Comparison of ENCODE assay signal across 8 mouse cellular contexts in genomic region chr10:41893433-41894411, GRCm38 (mm10).
DNase-seq lines count a peak whose midpoint lies in the region; ATAC-seq and TF ChIP-seq lines count a peak whose summit lies in the region.

No protein-coding gene starts in this region.

- H3K27ac ChIP-seq in hindbrain, embryonic 16.5 days (ENCODE audit: low read depth, low read length): 0 out of 2 replicates have a peak overlapping the region, but pooled peaks have one; percentile 12
- H3K27ac ChIP-seq in hindbrain, embryonic 10.5 days: no peak overlapping the region
- peak overlapping the region; percentile 71 for H3K27ac ChIP-seq in embryonic facial prominence, embryonic 13.5 days
- no peak overlapping the region for H3K27ac ChIP-seq in forebrain, embryonic 11.5 days (ENCODE audit: low read depth, low read length)

- H3K9ac ChIP-seq in hindbrain, embryonic 16.5 days (ENCODE audit: low read depth, low read length): no peak overlapping the region
- H3K9ac ChIP-seq in embryonic facial prominence, embryonic 13.5 days: no peak overlapping the region
- H3K9ac ChIP-seq in forebrain, embryonic 11.5 days (ENCODE audit: low read length): no peak overlapping the region

- H3K27me3 ChIP-seq in hindbrain, embryonic 16.5 days (replicated peaks; ENCODE audit: control insufficient read depth, insufficient read depth, low read length): no peaks in the 10 kb centered on the region
- H3K27me3 ChIP-seq in hindbrain, embryonic 10.5 days (ENCODE audit: insufficient read depth, poor library complexity, severe bottlenecking): no peaks in the 10 kb centered on the region
- H3K27me3 ChIP-seq in embryonic facial prominence, embryonic 13.5 days: no peaks in the 10 kb centered on the region
- no peaks in the 10 kb centered on the region for H3K27me3 ChIP-seq in myocyte (ENCODE audit: control insufficient read depth, insufficient read depth, insufficient read length)
- H3K27me3 ChIP-seq in forebrain, embryonic 11.5 days (ENCODE audit: control insufficient read depth, insufficient read depth, low read length): no peaks in the 10 kb centered on the region

- no peak for TF ChIP-seq POLR2A in myocyte (IDR thresholded peaks at IDR 0.05; ENCODE audit: insufficient read length, low read depth)

- H3K36me3 ChIP-seq in hindbrain, embryonic 16.5 days (ENCODE audit: control insufficient read depth, insufficient read depth, low read length): peaks cover 11% of the 10 kb centered on the region
- H3K36me3 ChIP-seq in hindbrain, embryonic 10.5 days: peaks cover 8% of the 10 kb centered on the region
- peaks cover 16% of the 10 kb centered on the region for H3K36me3 ChIP-seq in embryonic facial prominence, embryonic 13.5 days
- H3K36me3 ChIP-seq in myocyte (ENCODE audit: control insufficient read depth, insufficient read depth): peaks cover 8% of the 10 kb centered on the region
- no peaks in the 10 kb centered on the region for H3K36me3 ChIP-seq in forebrain, embryonic 11.5 days (ENCODE audit: control insufficient read depth, insufficient read depth, low read length)

- WGBS in hindbrain, embryonic 16.5 days: 50% methylated on average over 4 of the region's 4 CpGs
- WGBS in hindbrain, embryonic 10.5 days: 67% methylated on average over 4 of the region's 4 CpGs
- WGBS in embryonic facial prominence, embryonic 13.5 days: 37% methylated on average over 4 of the region's 4 CpGs
- 66% methylated on average over 4 of the region's 4 CpGs for WGBS in forebrain, embryonic 11.5 days

- peaks cover 4% of the 10 kb centered on the region for H3K79me2 ChIP-seq in myocyte (ENCODE audit: control insufficient read depth, insufficient read depth)

- H3K4me1 ChIP-seq in hindbrain, embryonic 16.5 days (ENCODE audit: control insufficient read depth, insufficient read depth, low read depth, low read length): peaks cover 17% of the 10 kb centered on the region
- peaks cover 8% of the 10 kb centered on the region; the same call in 1 of the 2 replicates for H3K4me1 ChIP-seq in hindbrain, embryonic 10.5 days (replicated peaks)
- peaks cover 12% of the 10 kb centered on the region for H3K4me1 ChIP-seq in embryonic facial prominence, embryonic 13.5 days
- no peaks in the 10 kb centered on the region for H3K4me1 ChIP-seq in forebrain, embryonic 11.5 days (replicated peaks; ENCODE audit: control insufficient read depth, insufficient read depth, low read length)

- no peak for ATAC-seq in hindbrain, embryonic 16.5 days
- no peak for ATAC-seq in embryonic facial prominence, embryonic 13.5 days (ENCODE audit: insufficient number of reproducible peaks, insufficient read depth, low FRiP score, low TSS enrichment, low read depth)
- no peak for ATAC-seq in forebrain, embryonic 11.5 days (replicated peaks; ENCODE audit: low FRiP score)

- H3K4me3 ChIP-seq in hindbrain, embryonic 16.5 days (ENCODE audit: low read length): no peak overlapping the region
- no peak overlapping the region for H3K4me3 ChIP-seq in hindbrain, embryonic 10.5 days
- no peak overlapping the region for H3K4me3 ChIP-seq in embryonic facial prominence, embryonic 13.5 days
- H3K4me3 ChIP-seq in myocyte: no peak overlapping the region
- H3K4me3 ChIP-seq in forebrain, embryonic 11.5 days (ENCODE audit: low read depth, low read length): no peak overlapping the region

- no peak overlapping the region for H3K4me2 ChIP-seq in hindbrain, embryonic 16.5 days (ENCODE audit: low read length)
- H3K4me2 ChIP-seq in embryonic facial prominence, embryonic 13.5 days: no peak overlapping the region
- peak overlapping the region; percentile 33 for H3K4me2 ChIP-seq in myocyte (ENCODE audit: low read depth)
- H3K4me2 ChIP-seq in forebrain, embryonic 11.5 days (ENCODE audit: low read depth, low read length, severe bottlenecking): no peak overlapping the region

- H3K9me3 ChIP-seq in hindbrain, embryonic 16.5 days (ENCODE audit: control insufficient read depth, low read length): no peaks in the 10 kb centered on the region
- no peaks in the 10 kb centered on the region for H3K9me3 ChIP-seq in hindbrain, embryonic 10.5 days
- H3K9me3 ChIP-seq in embryonic facial prominence, embryonic 13.5 days: no peaks in the 10 kb centered on the region
- no peaks in the 10 kb centered on the region for H3K9me3 ChIP-seq in forebrain, embryonic 11.5 days (ENCODE audit: control insufficient read depth, low read length)

- no peak overlapping the region for H3ac ChIP-seq in myocyte (ENCODE audit: control insufficient read depth, insufficient read length)

- DNase-seq in hindbrain, embryonic 10.5 days (ENCODE audit: low spot score): no peak
- peak; percentile 83 for DNase-seq in 3T3-L1 (ENCODE audit: low read depth, low spot score)
- DNase-seq in heart, postnatal 25 days (ENCODE audit: low spot score): peak; percentile 50
- no peak for DNase-seq in forebrain, embryonic 11.5 days (ENCODE audit: low spot score)
- no peak for DNase-seq in thymus, postnatal 10 days (ENCODE audit: low spot score in 2 of 2)

- intact Hi-C loops in heart, postnatal 25 days (cut with DNase I): loop anchor here (5.0 kb wide), 1 partner anchor 384 kb away; the partner anchor contains the start of gene Foxo3

TF ChIP-seq in myocyte, 11 proteins besides CTCF, POLR2A, EP300 and RAD21:
- TF ChIP-seq CEBPB (IDR thresholded peaks at IDR 0.05; ENCODE audit: insufficient read depth, poor library complexity, severe bottlenecking): no peak
- TF ChIP-seq MYOD1 (IDR thresholded peaks at IDR 0.05; ENCODE audit: control insufficient read depth in 1 of 3, insufficient read length in 2 of 3, low read depth in 2 of 3): no peak
- TF ChIP-seq REST (IDR thresholded peaks at IDR 0.05; ENCODE audit: insufficient read depth, insufficient read length): no peak
- no peak for TF ChIP-seq TCF3 (IDR thresholded peaks at IDR 0.05; ENCODE audit: insufficient read length, low read depth)
- no peak for TF ChIP-seq USF1 (IDR thresholded peaks at IDR 0.05; ENCODE audit: low read depth)
- TF ChIP-seq SRF (IDR thresholded peaks at IDR 0.05; ENCODE audit: control insufficient read depth, insufficient read length, low read depth): no peak
- no peak for TF ChIP-seq TCF12 (IDR thresholded peaks at IDR 0.05; ENCODE audit: insufficient read depth, poor library complexity, severe bottlenecking)
- TF ChIP-seq E2F4 (IDR thresholded peaks at IDR 0.05; ENCODE audit: insufficient read depth): no peak
- no peak for TF ChIP-seq MAX (IDR thresholded peaks at IDR 0.05; ENCODE audit: low read depth)
- no peak for TF ChIP-seq POLR2AphosphoS2 (IDR thresholded peaks at IDR 0.05; ENCODE audit: insufficient read length, low read depth)
- no peak for TF ChIP-seq MYOG (IDR thresholded peaks at IDR 0.05; ENCODE audit: control insufficient read depth in 1 of 3, insufficient read depth in 1 of 3, insufficient read length in 2 of 3, low read depth in 2 of 3)
TF ChIP-seq in myocyte: peak in this region for 0.

Comparison
In these comparisons a context has a peak if more than half of its experiments do, and no peak if none do; other contexts are left out.
1. H3K27ac ChIP-seq: peak in hindbrain, embryonic 16.5 days (single experiment) and embryonic facial prominence, embryonic 13.5 days (single experiment); none in hindbrain, embryonic 10.5 days (single experiment) and forebrain, embryonic 11.5 days (single experiment).
2. DNase-seq: peak in 3T3-L1 (single experiment) and heart, postnatal 25 days (single experiment); none in hindbrain, embryonic 10.5 days (single experiment), forebrain, embryonic 11.5 days (single experiment) and thymus, postnatal 10 days (0 of 2).